In the genomic region with DNA sequence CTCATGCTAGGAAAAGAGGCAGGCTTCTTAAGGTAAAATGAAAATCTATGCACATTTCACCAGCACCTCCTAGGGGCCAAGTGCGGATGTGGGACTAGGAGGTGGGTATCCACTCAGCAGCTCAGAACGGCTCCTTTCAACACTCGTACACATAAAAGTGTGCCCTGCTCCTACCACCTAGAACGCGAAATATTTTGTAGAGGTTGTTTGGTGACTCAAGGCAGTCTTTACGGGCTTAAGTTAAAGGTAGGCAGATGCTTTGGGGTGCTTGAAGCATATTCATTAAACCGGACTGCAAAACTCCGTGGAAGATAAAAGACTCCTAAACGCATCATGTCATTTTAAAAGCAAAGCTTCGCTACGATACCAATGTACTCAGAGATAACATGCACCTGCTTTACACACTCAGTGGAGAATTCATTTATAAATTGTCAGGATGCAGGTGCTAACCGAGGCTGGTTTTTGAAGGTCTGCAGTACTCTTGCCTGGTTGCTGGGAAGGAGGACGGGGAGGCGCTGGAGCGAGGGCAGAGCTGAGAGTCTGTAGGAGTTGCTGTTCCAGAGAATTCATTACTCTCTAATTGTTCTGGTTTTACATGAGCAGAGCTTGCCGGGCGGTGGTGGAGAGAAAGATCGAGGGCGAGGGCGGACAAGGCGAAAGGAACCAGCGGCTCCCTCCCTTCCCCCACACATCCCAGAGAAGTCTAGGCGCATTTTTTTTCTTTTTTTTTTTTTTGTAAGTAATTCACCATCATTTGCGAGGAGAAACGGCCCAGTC, we compare ENCODE assay signal across 8 mouse cellular contexts. TPM values are rescaled to one million over a fixed set of nuclear protein-coding genes. Genes with fewer than 3 reads are reported as not detected.
A peak's percentile ranks its signal among the peaks of the same experiment; 100 is the strongest.
DNase-seq lines count a peak whose midpoint lies in the region; ATAC-seq and TF ChIP-seq lines count a peak whose summit lies in the region.

No protein-coding gene starts in this region.

- under 1% methylated on average over 25 of the region's 25 CpGs for WGBS in heart, adult 2 months
- WGBS in liver, adult 2 months: 2% methylated on average over 25 of the region's 25 CpGs
- under 1% methylated on average over 25 of the region's 25 CpGs for WGBS in midbrain, postnatal 0 days
- WGBS in stomach, postnatal 0 days: under 1% methylated on average over 25 of the region's 25 CpGs

- no peaks in the 10 kb centered on the region for H3K79me2 ChIP-seq in heart, adult 2 months (replicated peaks; ENCODE audit: control insufficient read depth, insufficient read depth, low read length)
- H3K79me2 ChIP-seq in liver, adult 2 months (ENCODE audit: control insufficient read depth, insufficient read depth, low read length): no peaks in the 10 kb centered on the region

- H3K27me3 ChIP-seq in heart, adult 2 months (ENCODE audit: control insufficient read depth, insufficient read depth, low read length): no peaks in the 10 kb centered on the region
- H3K27me3 ChIP-seq in liver, adult 2 months (ENCODE audit: control insufficient read depth, insufficient read depth, low read length): no peaks in the 10 kb centered on the region
- no peaks in the 10 kb centered on the region for H3K27me3 ChIP-seq in midbrain, postnatal 0 days (ENCODE audit: insufficient read depth, low read length)
- H3K27me3 ChIP-seq in stomach, postnatal 0 days (ENCODE audit: control insufficient read depth, insufficient read depth, low read length): no peaks in the 10 kb centered on the region

- H3K9me3 ChIP-seq in midbrain, postnatal 0 days (ENCODE audit: low read length): no peaks in the 10 kb centered on the region
- no peaks in the 10 kb centered on the region for H3K9me3 ChIP-seq in stomach, postnatal 0 days (ENCODE audit: control insufficient read depth, low read length)

- peak overlapping the region; percentile 63 for H3K4me3 ChIP-seq in heart, adult 2 months
- H3K4me3 ChIP-seq in liver, adult 2 months (ENCODE audit: insufficient read depth, low read depth, low read length): peak overlapping the region; percentile 73
- peak overlapping the region; percentile 65 for H3K4me3 ChIP-seq in midbrain, postnatal 0 days (ENCODE audit: low read depth, low read length)
- peak overlapping the region; percentile 70 for H3K4me3 ChIP-seq in stomach, postnatal 0 days (ENCODE audit: low read depth, low read length)

- peak; percentile 63; the same call in 1 of the 2 replicates for ATAC-seq in midbrain, postnatal 0 days (ENCODE audit: low FRiP score)
- ATAC-seq in stomach, postnatal 0 days (ENCODE audit: low FRiP score, low TSS enrichment): no peak

- no peaks in the 10 kb centered on the region for H3K4me1 ChIP-seq in heart, adult 2 months (ENCODE audit: control insufficient read depth, insufficient read depth, low read length)
- no peaks in the 10 kb centered on the region for H3K4me1 ChIP-seq in liver, adult 2 months (ENCODE audit: control insufficient read depth, insufficient read depth, low read length)
- no peaks in the 10 kb centered on the region for H3K4me1 ChIP-seq in midbrain, postnatal 0 days (ENCODE audit: insufficient read depth, low read length)
- no peaks in the 10 kb centered on the region for H3K4me1 ChIP-seq in stomach, postnatal 0 days (replicated peaks; ENCODE audit: control insufficient read depth, insufficient read depth)

- intact Hi-C loops in heart, postnatal 25 days (cut with DNase I): loop anchor here (2.0 to 10.0 kb wide), 4 partner anchors 182 to 528 kb away; no protein-coding TSS in a partner anchor
- intact Hi-C loops in heart, adult 2 months (cut with DNase I): loop anchor here (2.0 to 10.0 kb wide), 5 partner anchors 47 to 528 kb away; no protein-coding TSS in a partner anchor

- TF ChIP-seq POLR2A in heart, adult 2 months (IDR thresholded peaks at IDR 0.05; ENCODE audit: insufficient read depth, low read depth, low read length): no peak
- TF ChIP-seq POLR2A in liver, adult 2 months (IDR thresholded peaks at IDR 0.05; ENCODE audit: extremely low read depth, insufficient read depth, low read length): no peak

- peak; percentile 90 for DNase-seq in heart, adult 11 months
- DNase-seq in heart, postnatal 25 days (ENCODE audit: low spot score): no peak
- DNase-seq in embryo, embryonic 9.5 days (ENCODE audit: extremely low spot score): peak; percentile 63
- peak; percentile 44 to 61 for DNase-seq in heart, adult 2 months
- peak; percentile 57 for DNase-seq in kidney, adult 9 months
- DNase-seq in liver, adult 2 months (ENCODE audit: extremely low read depth, low read depth, low spot score): peak; percentile 31
- peak; percentile 84 for DNase-seq in midbrain, postnatal 0 days (ENCODE audit: low spot score)
- peak; percentile 76 for DNase-seq in stomach, postnatal 0 days (ENCODE audit: low spot score)

- no peak for TF ChIP-seq EP300 in heart, adult 2 months (IDR thresholded peaks at IDR 0.05; ENCODE audit: insufficient read depth, low read depth, low read length)
- TF ChIP-seq EP300 in stomach, postnatal 0 days (optimal IDR thresholded peaks at IDR 0.05): no peak

- peak overlapping the region; percentile 58 for H3K9ac ChIP-seq in heart, adult 2 months (ENCODE audit: low read depth, low read length)
- H3K9ac ChIP-seq in liver, adult 2 months (ENCODE audit: low read depth, low read length): peak overlapping the region; percentile 5; the same call in 1 of the 2 replicates
- H3K9ac ChIP-seq in midbrain, postnatal 0 days (replicated peaks; ENCODE audit: low read length, poor library complexity, severe bottlenecking): peak overlapping the region; percentile 64
- peak overlapping the region; percentile 56 for H3K9ac ChIP-seq in stomach, postnatal 0 days (ENCODE audit: low read length)

- TF ChIP-seq CTCF in heart, adult 2 months (IDR thresholded peaks at IDR 0.05): peak; percentile 84
- TF ChIP-seq CTCF in liver, adult 2 months (IDR thresholded peaks at IDR 0.05; ENCODE audit: low read depth, low read length): peak; percentile 67
- TF ChIP-seq CTCF in midbrain, postnatal 0 days (IDR thresholded peaks at IDR 0.05): peak; percentile 89
- TF ChIP-seq CTCF in stomach, postnatal 0 days (IDR thresholded peaks at IDR 0.05; ENCODE audit: low read depth): peak; percentile 83

- peak overlapping the region; percentile 83 for H3K27ac ChIP-seq in heart, adult 2 months
- no peak overlapping the region for H3K27ac ChIP-seq in liver, adult 2 months (replicated peaks; ENCODE audit: insufficient read depth, low read depth, low read length)
- no peak overlapping the region; the same call in 1 of the 2 replicates for H3K27ac ChIP-seq in midbrain, postnatal 0 days (ENCODE audit: low read depth, low read length)
- H3K27ac ChIP-seq in stomach, postnatal 0 days (replicated peaks): no peak overlapping the region

- H3K4me2 ChIP-seq in midbrain, postnatal 0 days (ENCODE audit: low read depth, low read length, poor library complexity, severe bottlenecking): peak overlapping the region; percentile 98
- peak overlapping the region; percentile 91 for H3K4me2 ChIP-seq in stomach, postnatal 0 days (replicated peaks; ENCODE audit: low read depth)

- H3K36me3 ChIP-seq in heart, adult 2 months (ENCODE audit: control insufficient read depth, insufficient read depth, low read length): no peaks in the 10 kb centered on the region; the same call in 1 of the 2 replicates
- H3K36me3 ChIP-seq in liver, adult 2 months (ENCODE audit: control insufficient read depth, insufficient read depth, low read length): no peaks in the 10 kb centered on the region
- H3K36me3 ChIP-seq in midbrain, postnatal 0 days (ENCODE audit: insufficient read depth, low read length): no peaks in the 10 kb centered on the region
- H3K36me3 ChIP-seq in stomach, postnatal 0 days (ENCODE audit: control insufficient read depth, insufficient read depth, low read length): no peaks in the 10 kb centered on the region

RNA-seq across cellular contexts. Expression of gene Kcnj2, which starts 1.0 kb away (rescaled TPM):
- 10 to 100 TPM; 42.4 to 45.6 TPM for total RNA-seq in heart, postnatal 25 days (2021)
- total RNA-seq in heart, adult 2 months (2021): 10 to 100 TPM; 25.0 to 48.7 TPM
- 10.1 and 25.8 TPM in 2 replicates for polyA plus RNA-seq in heart, adult 2 months (2012; rRNA removed)
- 0.55 and 1.4 TPM in 2 replicates for total RNA-seq in liver, adult 2 months (2014; rRNA removed)
- polyA plus RNA-seq in liver, adult 2 months (2012; rRNA removed): 0.02 and 0.10 TPM in 2 replicates
- 4.4 and 8.4 TPM in 2 replicates for total RNA-seq in midbrain, postnatal 0 days (2014; rRNA removed)
- polyA plus RNA-seq in midbrain, postnatal 0 days (2015; fragmentation: Nextera tagmentation; extraction: Ambion mirVana): 0.33 and 0.63 TPM in 2 replicates
- polyA plus RNA-seq in stomach, postnatal 0 days (2015; fragmentation: Nextera tagmentation; extraction: Ambion mirVana): 0.52 and 0.69 TPM in 2 replicates

Comparison
In these comparisons a context has a peak if more than half of its experiments do, and no peak if none do; other contexts are left out.
1. H3K9ac ChIP-seq: peak in every context shown above with its lines; median percentile 64 in midbrain, postnatal 0 days; 58 in heart, adult 2 months; 56 in stomach, postnatal 0 days; 5 in liver, adult 2 months.